Mouse (Mus musculus): Measurements from ENCODE around the gene Ddx54. TPM values are rescaled to one million over a fixed set of nuclear protein-coding genes. Genes with fewer than 3 reads are reported as not detected.
A peak's percentile ranks its signal among the peaks of the same experiment; 100 is the strongest.

The Ddx54 gene
- 38.4 and 42.0 TPM in 2 replicates for polyA plus RNA-seq (2015; fragmentation: Nextera tagmentation; extraction: Ambion mirVana)

- H3K27me3 ChIP-seq (replicated peaks; ENCODE audit: control insufficient read depth, insufficient read depth, low read length), result no peaks in the 10 kb centered on the region
- no peaks in the 10 kb centered on the region for H3K9me3 ChIP-seq (ENCODE audit: control insufficient read depth, low read length)
- peaks cover 5% of the 10 kb centered on the region; the same call in 1 of the 2 replicates for H3K36me3 ChIP-seq (ENCODE audit: control insufficient read depth, insufficient read depth, low read length)
- WGBS, result 0% methylated on average over 22 of the region's 22 CpGs
- peak within 1 kb of the TSS; percentile 78 for H3K9ac ChIP-seq (ENCODE audit: low read depth, low read length)
- H3K27ac ChIP-seq (ENCODE audit: low read depth, low read length), result peak within 1 kb of the TSS; percentile 91
- peak within 1 kb of the TSS; percentile 90 for H3K4me2 ChIP-seq (ENCODE audit: low read length)
- peak; percentile 83 for ATAC-seq
- peak within 1 kb of the TSS; percentile 84 for H3K4me3 ChIP-seq (ENCODE audit: low read length)
- H3K4me1 ChIP-seq (ENCODE audit: control insufficient read depth, insufficient read depth, low read depth, low read length), result peaks cover 17% of the 10 kb centered on the region
Measured at GRCm38 (mm10) chr5:120612442-120612821, at the start of gene Ddx54, which contains the start of gene Rita1. Ddx54 (plus strand) TSS chr5:120612739. Rita1 (minus strand) TSS chr5:120612589.

GRCm38 (mm10) chr5:120562956-120563913, 49.3 kb upstream of the Ddx54 start:
- WGBS, result 62% methylated on average over 28 of the region's 28 CpGs
- H3K9ac ChIP-seq (ENCODE audit: low read depth, low read length), result no peak overlapping the region
- H3K36me3 ChIP-seq (ENCODE audit: control insufficient read depth, insufficient read depth, low read length), result no peaks in the 10 kb centered on the region
- H3K4me1 ChIP-seq (ENCODE audit: control insufficient read depth, insufficient read depth, low read depth, low read length), result peaks cover 57% of the 10 kb centered on the region
- H3K27ac ChIP-seq (ENCODE audit: low read depth, low read length), result peak overlapping the region; percentile 34
- H3K4me2 ChIP-seq (ENCODE audit: low read length), result no peak overlapping the region
- H3K27me3 ChIP-seq (replicated peaks; ENCODE audit: control insufficient read depth, insufficient read depth, low read length), result no peaks in the 10 kb centered on the region
- H3K9me3 ChIP-seq (ENCODE audit: control insufficient read depth, low read length), result no peaks in the 10 kb centered on the region
- H3K4me3 ChIP-seq (ENCODE audit: low read length), result no peak overlapping the region
- ATAC-seq, result no peak

GRCm38 (mm10) chr5:120563914-120564311, 48.6 kb upstream of the Ddx54 start:
- WGBS, result 54% methylated on average over 4 of the region's 4 CpGs
- Histone ChIP-seq H3K9ac (ENCODE audit: low read depth, low read length) (no peak overlapping the region), H3K27ac (ENCODE audit: low read depth, low read length) (no peak overlapping the region), H3K4me2 (ENCODE audit: low read length) (no peak overlapping the region), H3K27me3 (replicated peaks; ENCODE audit: control insufficient read depth, insufficient read depth, low read length) (no peaks in the 10 kb centered on the region), H3K4me3 (ENCODE audit: low read length) (no peak overlapping the region), H3K36me3 (ENCODE audit: control insufficient read depth, insufficient read depth, low read length) (no peaks in the 10 kb centered on the region), H3K4me1 (ENCODE audit: control insufficient read depth, insufficient read depth, low read depth, low read length) (peaks cover 63% of the 10 kb centered on the region), H3K9me3 (ENCODE audit: control insufficient read depth, low read length) (no peaks in the 10 kb centered on the region)
- no peak for ATAC-seq

- no peaks in the 10 kb centered on the region for H3K27me3 ChIP-seq (replicated peaks; ENCODE audit: control insufficient read depth, insufficient read depth, low read length)
- H3K27ac ChIP-seq (ENCODE audit: low read depth, low read length), result peak overlapping the region; percentile 90
- H3K4me3 ChIP-seq (ENCODE audit: low read length), result no peak overlapping the region
- no peak for ATAC-seq
- H3K9ac ChIP-seq (ENCODE audit: low read depth, low read length), result peak overlapping the region; percentile 41; the same call in 1 of the 2 replicates
- H3K4me1 ChIP-seq (ENCODE audit: control insufficient read depth, insufficient read depth, low read depth, low read length), result peaks cover 69% of the 10 kb centered on the region
- 21% methylated on average over 15 of the region's 15 CpGs for WGBS
- H3K4me2 ChIP-seq (ENCODE audit: low read length), result no peak overlapping the region; the same call in 1 of the 2 replicates
- no peaks in the 10 kb centered on the region for H3K36me3 ChIP-seq (ENCODE audit: control insufficient read depth, insufficient read depth, low read length)
- H3K9me3 ChIP-seq (ENCODE audit: control insufficient read depth, low read length), result no peaks in the 10 kb centered on the region
Measured at GRCm38 (mm10) chr5:120565171-120565905, 47.2 kb upstream of the Ddx54 start.

GRCm38 (mm10) chr5:120566101-120566500, 46.4 kb upstream of the Ddx54 start:
- no peak overlapping the region for H3K4me3 ChIP-seq (ENCODE audit: low read length)
- H3K36me3 ChIP-seq (ENCODE audit: control insufficient read depth, insufficient read depth, low read length), result no peaks in the 10 kb centered on the region
- H3K9me3 ChIP-seq (ENCODE audit: control insufficient read depth, low read length), result no peaks in the 10 kb centered on the region
- H3K9ac ChIP-seq (ENCODE audit: low read depth, low read length), result 0 out of 2 replicates have a peak overlapping the region, but pooled peaks have one; percentile 1
- peak overlapping the region; percentile 4; the same call in 1 of the 2 replicates for H3K4me2 ChIP-seq (ENCODE audit: low read length)
- peak; percentile 65 for ATAC-seq
- peaks cover 71% of the 10 kb centered on the region for H3K4me1 ChIP-seq (ENCODE audit: control insufficient read depth, insufficient read depth, low read depth, low read length)
- peak overlapping the region; percentile 90 for H3K27ac ChIP-seq (ENCODE audit: low read depth, low read length)
- 24% methylated on average over 5 of the region's 5 CpGs for WGBS
- no peaks in the 10 kb centered on the region for H3K27me3 ChIP-seq (replicated peaks; ENCODE audit: control insufficient read depth, insufficient read depth, low read length)

GRCm38 (mm10) chr5:120566681-120567252, 45.8 kb upstream of the Ddx54 start:
- Histone ChIP-seq H3K27me3 (replicated peaks; ENCODE audit: control insufficient read depth, insufficient read depth, low read length) (no peaks in the 10 kb centered on the region), H3K4me1 (ENCODE audit: control insufficient read depth, insufficient read depth, low read depth, low read length) (peaks cover 73% of the 10 kb centered on the region), H3K36me3 (ENCODE audit: control insufficient read depth, insufficient read depth, low read length) (no peaks in the 10 kb centered on the region), H3K27ac (ENCODE audit: low read depth, low read length) (peak overlapping the region; percentile 90), H3K4me3 (ENCODE audit: low read length) (no peak overlapping the region), H3K4me2 (ENCODE audit: low read length) (peak overlapping the region; percentile 4; the same call in 1 of the 2 replicates), H3K9ac (ENCODE audit: low read depth, low read length) (peak overlapping the region; percentile 42), H3K9me3 (ENCODE audit: control insufficient read depth, low read length) (no peaks in the 10 kb centered on the region)
- WGBS, result 42% methylated on average over 9 of the region's 9 CpGs
- ATAC-seq, result no peak

GRCm38 (mm10) chr5:120567253-120567701, 45.3 kb upstream of the Ddx54 start:
- Histone ChIP-seq H3K4me1 (ENCODE audit: control insufficient read depth, insufficient read depth, low read depth, low read length) (peaks cover 75% of the 10 kb centered on the region), H3K36me3 (ENCODE audit: control insufficient read depth, insufficient read depth, low read length) (no peaks in the 10 kb centered on the region), H3K9ac (ENCODE audit: low read depth, low read length) (peak overlapping the region; percentile 42), H3K4me2 (ENCODE audit: low read length) (peak overlapping the region; percentile 37; the same call in 1 of the 2 replicates), H3K27ac (ENCODE audit: low read depth, low read length) (peak overlapping the region; percentile 90), H3K9me3 (ENCODE audit: control insufficient read depth, low read length) (no peaks in the 10 kb centered on the region), H3K4me3 (ENCODE audit: low read length) (no peak overlapping the region), H3K27me3 (replicated peaks; ENCODE audit: control insufficient read depth, insufficient read depth, low read length) (no peaks in the 10 kb centered on the region)
- peak; percentile 41 for ATAC-seq
- WGBS, result 8% methylated on average over 21 of the region's 21 CpGs

GRCm38 (mm10) chr5:120567761-120568211, 44.8 kb upstream of the Ddx54 start:
- Histone ChIP-seq H3K27me3 (replicated peaks; ENCODE audit: control insufficient read depth, insufficient read depth, low read length) (no peaks in the 10 kb centered on the region), H3K36me3 (ENCODE audit: control insufficient read depth, insufficient read depth, low read length) (no peaks in the 10 kb centered on the region), H3K4me1 (ENCODE audit: control insufficient read depth, insufficient read depth, low read depth, low read length) (peaks cover 76% of the 10 kb centered on the region), H3K9ac (ENCODE audit: low read depth, low read length) (peak overlapping the region; percentile 20), H3K4me2 (ENCODE audit: low read length) (peak overlapping the region; percentile 37), H3K9me3 (ENCODE audit: control insufficient read depth, low read length) (no peaks in the 10 kb centered on the region), H3K4me3 (ENCODE audit: low read length) (no peak overlapping the region), H3K27ac (ENCODE audit: low read depth, low read length) (peak overlapping the region; percentile 90)
- ATAC-seq, result peak; percentile 43
- 17% methylated on average over 14 of the region's 14 CpGs for WGBS
